Mouse (Mus musculus): Measurements from ENCODE around the gene Dock9. TPM values are rescaled to one million over a fixed set of nuclear protein-coding genes. Genes with fewer than 3 reads are reported as not detected.
A peak's percentile ranks its signal among the peaks of the same experiment; 100 is the strongest.
"Not testable (repeated sequence)": the region's sequence is repeated elsewhere in the genome, so short reads cannot be mapped to it uniquely, and the experiment has no call there.

The Dock9 gene
- total RNA-seq, 2 experiments from 2014 or later, result 39.6 to 42.0 TPM

DNA sequence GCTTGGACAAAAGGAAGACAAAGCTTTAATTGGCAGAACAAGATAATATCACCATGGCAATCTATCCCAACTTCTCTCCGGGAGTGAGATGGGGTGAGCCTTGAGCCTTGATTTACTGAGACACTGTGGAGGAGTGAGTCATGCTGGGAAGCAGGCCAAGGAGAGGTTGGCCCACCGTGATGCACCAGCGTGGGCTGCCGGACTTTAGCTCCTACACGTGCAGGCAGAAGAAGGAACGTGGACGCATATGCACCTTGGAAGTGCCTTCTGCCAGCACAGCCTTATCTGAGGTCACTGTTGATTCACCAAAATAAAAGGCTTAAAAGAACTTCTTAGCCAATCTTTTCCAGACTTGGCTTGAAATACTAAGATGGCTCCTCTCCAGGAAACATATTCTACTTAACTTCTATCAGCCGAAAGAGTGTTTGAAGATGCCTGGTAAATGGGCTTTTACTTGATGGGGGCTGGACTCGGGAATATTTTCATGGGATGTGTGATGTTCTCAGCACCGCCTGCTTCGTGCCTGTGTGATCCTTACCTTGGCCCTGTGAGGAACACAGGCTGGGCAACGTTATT lies 160.6 kb downstream of the Dock9 start:
- DNase-seq, result peak; percentile 42 to 51
- intact Hi-C loops (cut with DNase I), result loop anchor here (5.0 kb wide), 1 partner anchor 115 kb away; no protein-coding TSS in a partner anchor

DNA sequence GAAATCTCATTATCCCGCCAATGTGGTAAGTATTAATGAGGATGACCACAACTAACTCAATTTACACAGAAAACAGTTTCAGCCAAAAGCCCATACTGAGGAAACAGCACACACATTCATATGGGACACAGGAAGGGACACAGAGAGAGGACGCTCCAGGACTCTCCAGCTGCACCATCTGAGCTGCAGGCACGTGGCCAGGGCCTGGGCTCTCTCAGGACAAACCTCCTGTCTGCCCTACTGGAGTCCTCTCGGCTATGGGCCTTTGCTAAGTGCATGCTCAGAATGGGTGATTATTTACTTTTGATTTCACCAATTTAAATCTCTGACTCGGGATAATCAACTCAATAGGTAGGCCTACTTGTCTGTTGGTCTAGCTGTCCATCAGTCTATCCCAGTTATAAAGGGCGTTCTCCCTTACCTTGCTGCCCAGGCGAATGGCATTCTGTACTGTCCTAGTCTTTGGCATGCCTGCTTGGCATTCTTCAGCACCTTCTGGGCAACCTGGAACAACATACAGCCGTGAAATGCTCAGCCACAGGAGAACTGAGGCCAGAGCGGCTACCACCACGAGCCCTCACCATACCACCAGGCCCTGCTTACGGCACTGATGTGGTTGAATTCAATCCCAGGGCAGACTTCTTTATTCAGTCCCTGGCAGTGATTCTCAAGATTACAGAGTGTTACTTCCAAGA lies 162.8 kb downstream of the Dock9 start:
- peak in 1 of 2 experiments; percentile 42 for DNase-seq
- intact Hi-C loops (cut with DNase I), result loop anchor here (5.0 kb wide), 1 partner anchor 117 kb away; no protein-coding TSS in a partner anchor

DNA sequence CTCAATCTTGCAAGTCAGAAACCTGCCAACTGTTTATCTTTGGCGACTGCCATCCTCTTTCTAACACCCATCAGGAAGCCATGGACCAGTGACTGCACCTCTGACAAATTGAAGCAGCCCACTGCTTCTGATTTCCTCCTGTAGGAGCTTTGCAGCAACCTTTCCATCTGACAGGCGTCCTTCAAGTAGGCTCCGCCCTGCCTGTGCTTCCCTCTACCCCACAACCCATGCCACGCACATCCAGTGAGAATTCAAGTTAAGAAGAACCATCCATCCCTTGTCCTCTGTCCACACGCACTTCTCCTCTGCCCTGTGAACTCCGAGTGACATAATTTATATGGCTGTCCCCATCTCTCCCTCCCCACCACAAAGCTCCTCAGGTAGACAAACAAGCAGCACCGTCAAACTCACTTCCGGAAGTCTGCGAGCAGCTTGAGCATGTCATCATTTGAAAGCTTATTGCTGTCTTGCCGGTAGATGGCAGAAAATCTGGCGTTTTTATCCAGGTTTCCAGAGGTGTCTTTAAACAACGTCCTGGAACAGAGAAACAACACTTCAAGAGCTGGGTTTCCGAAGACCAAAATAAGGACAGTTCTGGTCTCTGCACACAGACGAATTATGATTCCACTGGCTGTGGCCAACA lies 163.4 kb downstream of the Dock9 start:
- intact Hi-C loops (cut with DNase I), result no loop called here
- no peak for DNase-seq

DNA sequence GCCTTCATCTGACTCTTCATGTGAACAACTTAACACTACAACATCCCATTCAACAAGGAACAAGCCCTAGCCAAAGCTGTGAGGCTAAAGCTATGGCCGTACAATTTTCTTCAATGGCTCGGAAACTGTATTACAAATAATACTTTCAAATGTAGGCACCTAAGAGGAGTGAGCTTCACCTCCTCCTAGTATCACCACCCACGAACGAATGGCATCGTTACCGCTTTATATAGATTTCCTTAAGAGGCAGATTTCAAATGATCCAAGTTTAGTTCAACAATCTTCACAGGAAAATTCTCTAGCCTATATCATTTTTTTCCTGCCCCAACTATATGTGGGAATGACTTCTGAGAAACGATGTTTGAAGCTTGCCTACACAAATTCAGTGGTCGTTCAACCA lies 165.7 kb downstream of the Dock9 start:
- DNase-seq, result no peak
- intact Hi-C loops (cut with DNase I), result no loop called here

DNA sequence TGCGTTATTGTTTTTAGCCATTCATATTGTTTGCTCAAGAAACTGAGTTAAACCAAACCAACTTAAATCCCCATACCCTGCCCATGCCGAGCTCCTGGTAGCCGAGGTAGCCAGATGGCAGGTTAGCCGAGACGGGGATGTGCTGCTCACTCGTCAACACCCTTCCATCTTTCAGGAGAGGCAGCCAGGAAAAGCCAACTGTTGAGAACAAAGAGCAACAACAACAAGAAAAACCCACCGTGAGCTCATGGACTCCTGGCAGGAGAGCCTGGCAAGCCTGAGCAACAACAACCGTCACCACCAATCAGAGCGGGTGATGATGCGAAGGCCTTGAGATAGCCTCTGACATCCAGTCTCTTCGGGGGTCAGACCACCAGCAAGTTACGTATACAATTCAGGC lies 170.9 kb downstream of the Dock9 start:
- intact Hi-C loops (cut with DNase I), result no loop called here
- no peak for DNase-seq

DNA sequence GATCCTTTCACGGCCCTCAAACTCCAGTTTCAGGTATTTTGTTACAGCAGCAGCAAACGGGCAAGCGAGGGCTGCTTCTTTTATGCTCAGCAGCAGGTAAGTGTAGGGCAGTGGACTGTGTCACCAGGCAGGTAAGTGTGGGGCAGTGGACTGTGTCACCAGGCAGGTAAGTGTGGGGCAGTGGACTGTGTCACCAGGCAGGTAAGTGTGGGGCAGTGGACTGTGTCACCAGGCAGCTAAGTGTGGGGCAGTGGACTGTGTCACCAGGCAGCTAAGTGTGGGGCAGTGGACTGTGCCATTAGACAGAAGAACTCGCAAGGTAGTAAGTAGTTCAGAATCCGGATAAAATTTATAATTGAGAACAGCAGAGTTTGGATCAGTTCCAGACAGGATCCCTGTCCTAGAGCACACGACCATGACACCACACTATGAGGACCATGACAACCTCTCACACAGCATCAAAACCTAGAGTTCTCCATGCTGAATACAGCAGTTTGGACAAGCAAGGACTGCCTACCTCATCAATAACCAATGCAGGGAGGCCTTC lies 173.6 kb downstream of the Dock9 start:
- intact Hi-C loops (cut with DNase I), result not testable (repeated sequence)

DNA sequence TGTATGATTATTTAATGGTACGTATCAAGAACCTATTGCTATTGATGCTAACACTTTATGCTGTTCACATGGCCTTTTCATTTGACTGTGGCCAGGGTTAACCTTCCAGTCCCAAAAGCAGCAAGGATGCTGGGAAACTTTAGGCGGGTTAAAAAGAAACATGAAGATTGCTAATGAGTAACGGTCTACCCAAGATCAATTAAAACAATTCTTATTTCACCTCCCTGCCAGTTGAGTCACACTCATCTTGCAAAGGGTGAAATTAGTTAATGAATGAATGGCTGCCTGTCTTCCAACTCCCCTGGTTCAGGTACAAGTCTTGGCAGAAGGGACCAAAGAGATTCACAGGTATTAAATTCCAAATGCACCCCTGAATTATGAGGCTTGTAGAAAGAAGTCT lies 175.8 kb downstream of the Dock9 start:
- no peak for DNase-seq
- intact Hi-C loops (cut with DNase I), result no loop called here

More for the DNA sequence above, 173.6 kb downstream of the Dock9 start:
- DNase-seq, result not testable (repeated sequence)

DNA sequence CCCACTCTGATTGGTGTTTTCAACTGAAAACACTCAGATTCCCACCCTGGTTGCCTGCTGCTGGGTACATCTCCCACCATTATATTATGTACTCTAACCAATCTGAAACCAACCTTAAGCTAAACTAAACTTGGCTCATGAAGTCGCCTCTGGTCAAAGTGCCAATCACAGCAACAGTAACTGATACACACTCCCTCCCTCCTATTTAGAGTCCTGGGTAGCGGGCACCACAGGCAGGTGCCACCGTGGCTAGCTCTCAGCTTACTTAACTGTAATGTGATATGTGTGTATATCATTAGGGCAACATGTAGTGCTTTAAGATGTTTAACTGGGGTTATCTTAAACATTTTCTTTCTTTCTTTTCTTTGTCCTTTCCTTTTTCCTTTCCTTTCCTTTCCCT lies 177.1 kb downstream of the Dock9 start:
- intact Hi-C loops (cut with DNase I), result no loop called here
- no peak for DNase-seq

DNA sequence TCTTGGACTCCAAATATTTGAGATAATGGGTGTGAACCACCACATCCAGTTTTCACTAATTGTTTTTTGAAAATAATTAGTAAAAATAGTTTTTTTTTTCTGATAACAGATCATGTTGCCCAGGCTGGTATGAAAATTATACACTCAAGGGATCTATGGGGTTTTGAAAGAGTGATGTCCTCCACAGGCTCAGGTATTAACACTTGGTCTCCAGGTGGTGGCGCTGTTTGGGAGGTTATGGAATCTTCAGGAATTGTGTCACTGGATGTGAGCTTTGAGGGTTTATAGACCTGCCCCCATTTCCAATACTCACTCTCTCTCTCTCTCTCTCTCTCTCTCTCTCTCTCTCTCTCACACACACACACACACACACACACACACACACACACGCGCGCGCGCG lies 177.5 kb downstream of the Dock9 start:
- intact Hi-C loops (cut with DNase I), result no loop called here

DNA sequence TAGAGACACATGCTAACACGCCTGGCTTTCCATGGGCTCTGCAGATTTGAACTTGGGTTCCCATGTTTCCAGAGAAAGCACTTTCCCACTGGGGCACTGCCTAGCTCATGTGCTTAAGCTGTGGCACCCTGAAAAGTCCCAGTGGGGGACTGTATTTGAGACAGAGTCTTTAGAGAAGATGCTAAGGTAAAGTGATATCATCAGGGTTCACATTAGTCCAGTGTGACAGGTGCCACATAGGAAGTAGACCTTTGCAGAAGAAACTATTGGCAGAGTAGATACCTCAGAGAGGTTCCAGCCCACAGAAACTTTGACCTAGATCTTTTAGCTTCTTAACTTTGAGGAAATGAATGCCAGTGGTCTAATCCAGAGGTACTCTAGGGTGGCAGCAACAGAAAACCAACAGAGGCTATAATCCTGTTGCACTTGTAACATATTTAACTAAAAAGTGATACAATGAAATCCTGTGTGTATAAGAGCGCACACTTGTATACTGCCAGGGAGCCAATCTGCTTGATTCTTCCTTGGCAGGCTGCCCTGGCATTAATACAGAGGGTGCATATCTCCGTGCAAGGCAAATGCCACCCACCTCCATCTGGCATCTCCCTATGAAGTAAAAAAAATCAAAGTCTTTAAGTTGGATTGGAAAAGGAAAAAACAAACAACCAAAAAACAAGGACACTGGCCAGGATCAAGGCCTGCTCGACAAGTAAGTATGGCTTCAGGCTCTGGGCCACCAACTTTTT lies 179.8 kb downstream of the Dock9 start:
- peak in 1 of 2 experiments; percentile 27 for DNase-seq
- intact Hi-C loops (cut with DNase I), result no loop called here

More for the DNA sequence above, 177.5 kb downstream of the Dock9 start:
- no peak for DNase-seq

DNA sequence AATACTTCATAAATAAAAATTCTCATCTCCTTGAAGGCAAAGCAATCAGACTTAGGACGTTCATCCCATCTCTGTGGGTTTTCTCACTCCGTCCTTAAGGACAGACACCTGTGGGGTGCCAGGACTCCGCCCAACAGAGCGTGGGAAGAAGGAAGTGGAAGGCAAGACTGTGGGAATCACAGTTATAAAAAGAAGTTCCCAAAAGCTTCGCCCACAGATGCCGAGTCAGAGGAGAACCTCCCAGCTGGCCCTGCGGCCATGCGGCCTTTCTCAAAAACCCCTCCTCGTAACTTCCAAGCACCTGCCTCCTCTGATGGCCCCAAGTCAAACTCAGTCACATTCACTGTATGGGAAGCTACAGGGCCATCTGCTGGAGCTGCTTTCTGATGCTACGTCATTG lies 182.2 kb downstream of the Dock9 start:
- DNase-seq, result no peak
- intact Hi-C loops (cut with DNase I), result no loop called here

DNA sequence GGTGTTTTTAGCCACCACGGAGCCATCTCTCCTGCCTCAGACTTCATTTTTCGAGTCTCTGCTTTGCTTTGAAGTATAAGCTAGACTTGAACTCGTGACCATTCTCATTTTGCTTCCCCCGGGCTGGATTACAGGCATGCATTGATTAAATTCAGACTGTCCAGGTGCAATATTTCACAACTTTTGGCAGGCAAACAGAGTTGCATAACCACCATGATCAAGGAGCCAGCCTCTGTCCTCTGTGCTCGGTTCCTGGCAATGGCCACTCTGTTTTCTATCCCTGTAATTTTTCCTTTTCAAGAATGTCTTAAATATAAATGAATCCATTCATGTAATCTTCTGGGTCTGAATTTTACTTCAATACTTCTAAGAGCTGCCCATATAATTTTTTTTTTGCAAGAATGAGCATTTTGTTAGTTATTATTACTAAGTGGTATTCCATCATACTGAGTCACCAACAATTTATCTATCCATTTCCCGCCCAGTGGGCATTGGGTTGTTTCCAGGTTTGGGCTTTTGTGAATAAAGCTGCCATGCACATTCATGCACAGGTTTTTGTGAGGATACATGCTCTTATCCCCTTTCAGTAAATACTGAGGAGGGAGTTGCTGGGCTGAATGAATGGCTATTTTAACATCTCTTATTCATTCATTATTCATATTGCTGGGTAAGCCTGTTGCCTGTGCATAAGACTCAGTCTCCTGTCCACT lies 183.0 kb downstream of the Dock9 start:
- intact Hi-C loops (cut with DNase I), result no loop called here
- peak in 1 of 2 experiments; percentile 32 for DNase-seq

DNA sequence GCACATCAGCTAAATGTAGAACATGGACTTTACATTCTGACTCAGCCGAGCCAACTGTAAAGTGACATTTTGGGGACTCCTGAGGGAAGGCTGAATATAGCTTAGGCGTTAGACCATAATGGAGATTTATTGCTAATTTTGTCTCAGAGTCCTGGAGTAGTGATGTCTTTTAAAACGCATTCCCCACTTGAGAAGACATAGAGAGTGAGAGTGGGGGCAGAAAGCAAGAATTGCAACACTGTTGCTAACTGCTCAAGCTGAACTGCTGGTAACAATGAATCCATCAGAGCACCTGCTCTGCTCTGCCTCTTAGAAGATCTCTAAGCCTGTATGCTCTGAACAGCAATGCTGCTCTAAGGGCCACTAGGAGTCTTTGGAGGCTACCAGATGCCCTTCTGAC lies 184.1 kb downstream of the Dock9 start:
- intact Hi-C loops (cut with DNase I), result no loop called here
- no peak for DNase-seq

DNA sequence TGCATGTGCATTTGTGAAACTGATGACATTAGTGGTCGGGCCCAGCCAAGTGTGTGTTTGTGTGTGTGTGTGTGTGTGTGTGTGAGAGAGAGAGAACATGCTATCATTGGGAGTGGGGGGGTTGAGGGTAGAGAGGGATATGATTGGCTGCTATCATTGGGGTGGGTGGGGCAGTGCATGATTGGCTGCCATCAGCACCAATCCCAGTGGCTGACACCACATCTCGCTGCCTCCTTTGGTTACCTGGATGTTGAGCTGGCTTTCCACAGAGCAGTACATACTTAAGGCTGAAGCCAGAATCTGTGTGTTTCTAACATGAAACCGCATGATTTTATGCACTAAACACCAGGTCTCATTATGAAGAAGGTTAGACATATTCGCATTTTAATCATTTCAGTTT lies 184.7 kb downstream of the Dock9 start:
- no peak for DNase-seq
- intact Hi-C loops (cut with DNase I), result no loop called here

DNA sequence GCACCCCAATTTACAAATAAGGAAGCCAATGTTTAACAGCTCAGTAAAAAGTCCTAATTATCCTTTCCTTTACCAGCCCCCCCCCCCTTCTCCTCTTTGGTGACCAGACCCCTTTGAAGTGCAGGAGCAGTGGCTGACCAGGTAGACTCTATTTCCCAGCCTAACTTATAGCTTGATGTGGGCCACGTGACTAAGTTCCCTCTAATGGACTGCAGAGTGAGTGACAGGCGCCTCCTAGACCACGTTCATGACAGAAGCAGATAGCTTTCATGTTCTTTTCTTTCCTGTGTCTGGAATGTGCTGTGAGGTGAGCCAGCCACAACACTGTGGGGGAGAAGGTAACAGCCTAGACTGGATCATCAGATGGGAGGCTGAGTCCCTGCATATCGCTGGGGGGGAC lies 186.1 kb downstream of the Dock9 start:
- intact Hi-C loops (cut with DNase I), result no loop called here
- no peak for DNase-seq

DNA sequence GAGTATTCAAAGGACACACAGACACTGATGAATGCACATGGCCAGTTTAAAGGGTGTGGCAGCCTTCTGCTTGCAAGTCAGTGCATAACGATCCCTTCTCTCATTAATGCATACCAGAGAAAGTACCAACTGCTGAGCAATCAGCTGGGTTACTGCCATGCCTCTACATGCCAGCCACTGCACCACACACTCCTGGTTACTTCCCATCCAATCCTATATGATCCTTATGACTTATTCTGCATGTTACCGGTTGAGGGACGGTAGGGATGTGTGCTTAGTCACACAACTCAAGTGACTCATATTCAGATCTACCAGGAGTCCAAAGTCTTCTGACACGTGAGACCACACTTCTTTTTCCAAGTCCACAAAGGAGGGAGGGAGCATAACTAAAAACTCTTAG lies 186.5 kb downstream of the Dock9 start:
- no peak for DNase-seq
- intact Hi-C loops (cut with DNase I), result no loop called here

DNA sequence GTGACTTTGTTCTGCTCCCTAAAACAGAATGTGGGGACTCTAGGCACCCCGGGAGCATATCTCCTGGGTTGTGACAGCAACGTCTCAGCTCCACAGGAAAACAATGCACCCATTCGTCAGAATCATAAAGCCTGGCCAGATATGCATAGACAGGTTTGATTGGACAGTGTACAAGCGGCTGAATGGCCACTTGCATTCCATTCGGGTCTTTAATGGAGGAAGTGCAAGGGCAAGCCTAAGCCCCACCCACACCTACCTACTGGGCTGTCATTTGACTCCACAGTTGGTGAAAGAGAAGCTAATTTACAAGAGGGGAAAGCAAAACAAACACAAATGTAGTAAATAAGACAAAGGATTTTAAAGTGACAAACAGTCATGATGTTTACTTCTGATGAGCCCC lies 189.1 kb downstream of the Dock9 start:
- intact Hi-C loops (cut with DNase I), result no loop called here
- DNase-seq, result no peak

DNA sequence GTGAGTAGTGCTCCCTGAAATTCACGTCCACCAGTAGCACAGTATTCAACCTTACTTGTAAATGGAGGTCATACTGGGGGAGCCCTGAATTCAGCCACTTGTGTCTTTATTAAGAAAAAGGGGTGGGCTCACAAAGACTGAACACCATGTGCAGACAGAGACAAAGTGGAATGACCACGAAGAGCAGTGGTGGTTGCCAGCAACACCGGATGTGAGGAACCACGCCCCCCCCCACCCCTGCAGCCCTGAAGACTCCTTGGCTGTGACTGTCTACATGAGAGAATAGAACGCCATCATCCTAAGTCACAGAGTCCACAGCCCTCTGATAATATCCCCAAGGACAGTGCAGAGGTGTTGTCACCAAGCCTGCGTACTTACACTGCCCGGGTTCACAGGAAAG lies 191.2 kb downstream of the Dock9 start:
- no peak for DNase-seq
- intact Hi-C loops (cut with DNase I), result no loop called here

DNA sequence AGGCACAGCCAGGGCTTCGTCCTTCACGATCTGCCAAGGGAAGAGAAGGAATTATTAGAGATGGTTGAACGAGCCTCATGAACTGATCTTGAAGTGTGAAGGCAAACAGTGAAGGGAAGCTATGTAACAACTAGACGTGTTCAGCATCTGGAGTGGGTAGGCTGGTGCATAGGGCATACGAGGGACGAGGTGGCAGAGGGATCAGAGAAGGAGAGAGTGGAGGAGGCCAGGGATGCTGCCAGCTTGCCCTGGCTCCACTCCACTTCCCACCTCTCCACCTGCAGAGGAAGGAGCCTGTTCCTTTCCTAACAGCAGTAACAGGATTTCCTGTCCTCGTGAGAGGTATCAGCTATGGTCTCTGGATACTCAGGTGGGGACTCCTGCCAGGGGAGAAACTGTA lies 192.4 kb downstream of the Dock9 start:
- no peak for DNase-seq
- intact Hi-C loops (cut with DNase I), result no loop called here

DNA sequence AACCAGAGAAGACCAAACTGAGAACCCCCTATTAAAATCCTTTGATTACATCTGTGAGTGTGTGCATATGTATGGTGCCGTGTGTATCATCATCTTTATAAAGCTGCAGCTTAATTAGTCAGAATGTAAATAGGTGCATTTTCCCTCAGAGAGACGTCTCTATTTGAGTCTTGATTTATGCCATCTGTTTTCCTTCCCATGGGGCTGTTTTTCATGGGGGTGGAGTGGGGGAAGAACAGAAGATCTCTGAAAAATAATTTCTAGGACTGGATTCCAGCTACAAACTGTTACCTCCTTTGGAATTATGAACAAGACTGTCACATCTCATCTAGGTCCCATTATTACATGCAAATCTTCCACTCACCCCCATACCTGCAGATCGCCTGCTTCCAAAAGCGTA lies 193.1 kb downstream of the Dock9 start:
- DNase-seq, result no peak
- intact Hi-C loops (cut with DNase I), result no loop called here

DNA sequence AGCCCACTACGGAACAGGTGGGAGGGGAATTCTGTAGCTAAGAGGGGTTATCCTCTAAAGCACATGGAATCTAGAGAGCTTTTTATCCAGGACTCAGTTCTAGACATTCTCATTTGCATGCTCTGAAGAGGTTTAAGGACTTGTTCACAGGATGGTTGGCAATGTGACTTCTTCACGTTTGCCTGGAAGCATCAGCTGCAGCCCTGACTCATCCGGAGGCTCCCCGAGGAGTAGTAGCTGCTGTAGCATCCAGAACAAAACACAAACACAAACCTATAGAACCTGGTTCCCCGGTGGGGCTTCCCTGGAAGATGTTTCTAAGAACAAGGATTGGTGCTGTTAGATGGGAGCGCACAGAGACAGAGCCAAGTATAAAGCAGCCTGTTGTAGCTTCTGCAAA lies 195.0 kb downstream of the Dock9 start:
- intact Hi-C loops (cut with DNase I), result no loop called here
- DNase-seq, result no peak

All from heart, postnatal 10 days (tissue).